Mouse (Mus musculus) MEL (cell line): ENCODE measurements around the gene Gale. TPM values are rescaled to one million over a fixed set of nuclear protein-coding genes. Genes with fewer than 3 reads are reported as not detected.

Experiments
- DNase-seq: peaks from one replicate; pipeline ENCODE4 v3.0.0; 2011; ENCODE audit warnings: low read depth, low spot score
- H3K27ac ChIP-seq: 2 replicates; pipeline ENCODE4 v1.5.1; 2012; ENCODE audit warnings: low read depth, mild to moderate bottlenecking, control low read depth, low read length, moderate library complexity; ENCODE audit not compliant: control insufficient read depth
- H3K27me3 ChIP-seq, 2 experiments: fragments of 150-350 bp in 1 of 2; sonication (generic) in 1 of 2; 2 replicates each; pipeline ENCODE4 v1.6.1; 2012; ENCODE audit warnings: low read length in 2 of 2, mild to moderate bottlenecking in 2 of 2, improper control_type of control experiment in 1 of 2, moderate library complexity in 1 of 2; ENCODE audit not compliant: insufficient read depth in 2 of 2, control insufficient read depth in 1 of 2
- H3K36me3 ChIP-seq, 2 experiments: 2 replicates each; pipeline ENCODE4 v1.6.1; 2012 to 2014; ENCODE audit warnings: low read length in 2 of 2, improper control_type of control experiment in 1 of 2, inconsistent platforms in 1 of 2, mild to moderate bottlenecking in 1 of 2; ENCODE audit not compliant: insufficient read depth in 2 of 2, control insufficient read depth in 1 of 2
- H3K4me1 ChIP-seq, 2 experiments: fragments of 150-350 bp in 1 of 2; sonication (generic) in 1 of 2; 2 replicates each; pipeline ENCODE4 v1.6.1; 2012; ENCODE audit warnings: low read length in 2 of 2, improper control_type of control experiment in 1 of 2, mild to moderate bottlenecking in 1 of 2; ENCODE audit not compliant: insufficient read depth in 2 of 2, control insufficient read depth in 1 of 2
- H3K4me3 ChIP-seq, 2 experiments: fragments of 150-350 bp in 1 of 2; sonication (generic) in 1 of 2; 2 replicates each; pipeline ENCODE4 v1.5.1; 2012; ENCODE audit warnings: low read depth in 2 of 2, low read length in 2 of 2, mild to moderate bottlenecking in 2 of 2, moderate library complexity in 2 of 2, control low read depth in 1 of 2, improper control_type of control experiment in 1 of 2; ENCODE audit not compliant: control insufficient read depth in 1 of 2, insufficient read depth in 1 of 2
- H3K79me2 ChIP-seq: 2 replicates; pipeline ENCODE4 v1.6.1; 2012; ENCODE audit warnings: mild to moderate bottlenecking, low read length, moderate library complexity; ENCODE audit not compliant: control insufficient read depth, poor library complexity, insufficient read depth
- H3K9ac ChIP-seq: 2 replicates; pipeline ENCODE4 v1.6.1; 2012; ENCODE audit warnings: low read depth, mild to moderate bottlenecking, control low read depth, low read length, moderate library complexity; ENCODE audit not compliant: control insufficient read depth, poor library complexity, severe bottlenecking
- H3K9me3 ChIP-seq: fragments of 150-350 bp; sonication (generic); replicated peaks from 2 replicates; pipeline ENCODE4 v1.6.1; 2012; ENCODE audit warnings: mild to moderate bottlenecking, low read length, improper control_type of control experiment, moderate library complexity; ENCODE audit not compliant: insufficient read depth
- CHD1 ChIP-seq: IDR thresholded peaks from 2 replicates; pipeline ENCODE4 v1.6.1; 2012; ENCODE audit warnings: low read depth, mild to moderate bottlenecking, inconsistent platforms, low read length, improper control_type of control experiment
- CHD2 ChIP-seq: IDR thresholded peaks from 2 replicates; pipeline ENCODE4 v1.6.1; 2011; ENCODE audit warnings: low read length, improper control_type of control experiment
- ELF1 ChIP-seq: IDR thresholded peaks from 2 replicates; pipeline ENCODE4 v1.6.1; 2014; ENCODE audit warnings: low read depth, mild to moderate bottlenecking, inconsistent platforms, low read length, improper control_type of control experiment, moderate library complexity
- EP300 ChIP-seq, 2 experiments: IDR thresholded peaks; 2 replicates each; pipeline ENCODE4 v1.6.1; 2011; ENCODE audit warnings: improper control_type of control experiment in 2 of 2, low read length in 2 of 2, low read depth in 1 of 2, mild to moderate bottlenecking in 1 of 2
- GABPA ChIP-seq: IDR thresholded peaks from 2 replicates; pipeline ENCODE4 v1.6.1; 2012; ENCODE audit warnings: low read depth, mild to moderate bottlenecking, inconsistent platforms, low read length, improper control_type of control experiment, moderate library complexity
- JUND ChIP-seq: IDR thresholded peaks from 2 replicates; pipeline ENCODE4 v1.6.1; 2011; ENCODE audit warnings: low read depth, mild to moderate bottlenecking, improper control_type of control experiment, low read length
- MAFK ChIP-seq: IDR thresholded peaks from 2 replicates; pipeline ENCODE4 v1.6.1; 2011; ENCODE audit warnings: low read depth, mild to moderate bottlenecking, low read length, improper control_type of control experiment, borderline replicate concordance
- MAX ChIP-seq: IDR thresholded peaks from 2 replicates; pipeline ENCODE4 v1.6.1; 2011; ENCODE audit warnings: low read length, improper control_type of control experiment
- MAZ ChIP-seq: IDR thresholded peaks from 2 replicates; pipeline ENCODE4 v1.6.1; 2012; ENCODE audit warnings: low read depth, mild to moderate bottlenecking, inconsistent platforms, low read length, improper control_type of control experiment
- MXI1 ChIP-seq: IDR thresholded peaks from 2 replicates; pipeline ENCODE4 v1.6.1; 2011; ENCODE audit warnings: mild to moderate bottlenecking, low read depth, low read length, improper control_type of control experiment
- MYB ChIP-seq: IDR thresholded peaks from 2 replicates; pipeline ENCODE4 v1.6.1; 2011; ENCODE audit warnings: mild to moderate bottlenecking, low read depth, low read length, improper control_type of control experiment
- MYC ChIP-seq: IDR thresholded peaks from 2 replicates; pipeline ENCODE4 v1.6.1; 2011; ENCODE audit warnings: low read depth, mild to moderate bottlenecking, low read length, improper control_type of control experiment, moderate library complexity
- NRF1 ChIP-seq: IDR thresholded peaks from 2 replicates; pipeline ENCODE4 v1.6.1; 2014; ENCODE audit warnings: low read depth, mild to moderate bottlenecking, inconsistent platforms, low read length, improper control_type of control experiment, moderate library complexity; ENCODE audit not compliant: poor library complexity, insufficient read depth, severe bottlenecking
- RAD21 ChIP-seq: IDR thresholded peaks from 2 replicates; pipeline ENCODE4 v1.6.1; 2011; ENCODE audit warnings: mild to moderate bottlenecking, low read depth, low read length, improper control_type of control experiment
- RCOR1 ChIP-seq: IDR thresholded peaks from 2 replicates; pipeline ENCODE4 v1.6.1; 2012; ENCODE audit warnings: low read depth, mild to moderate bottlenecking, inconsistent platforms, low read length, improper control_type of control experiment
- SIN3A ChIP-seq: IDR thresholded peaks from 2 replicates; pipeline ENCODE4 v1.6.1; 2012; ENCODE audit warnings: low read length, improper control_type of control experiment, inconsistent platforms
- TAL1 ChIP-seq: IDR thresholded peaks from 2 replicates; pipeline ENCODE4 v1.6.1; 2012; ENCODE audit warnings: mild to moderate bottlenecking, inconsistent platforms, low read length, moderate library complexity, mixed read lengths
- TBP ChIP-seq: IDR thresholded peaks from 2 replicates; pipeline ENCODE4 v1.8.0; 2011; ENCODE audit warnings: low read depth, low read length, improper control_type of control experiment
- USF1 ChIP-seq: IDR thresholded peaks from 2 replicates; pipeline ENCODE4 v1.6.1; 2014; ENCODE audit warnings: low read depth, mild to moderate bottlenecking, inconsistent platforms, low read length, improper control_type of control experiment, moderate library complexity
- ZC3H11A ChIP-seq: IDR thresholded peaks from 2 replicates; pipeline ENCODE4 v1.6.1; 2012; ENCODE audit warnings: low read depth, mild to moderate bottlenecking, inconsistent platforms, low read length, improper control_type of control experiment
- ZMIZ1 ChIP-seq: IDR thresholded peaks from 2 replicates; pipeline ENCODE4 v1.6.1; 2012; ENCODE audit warnings: low read depth, mild to moderate bottlenecking, inconsistent platforms, low read length, improper control_type of control experiment, moderate library complexity
- ZNF384 ChIP-seq: IDR thresholded peaks from 2 replicates; pipeline ENCODE4 v1.6.1; 2012; ENCODE audit warnings: low read depth, mild to moderate bottlenecking, inconsistent platforms, low read length, improper control_type of control experiment
- polyA plus RNA-seq, 2 experiments: library from polyadenylated mRNA; stranded (reverse) in 1 of 2; unstranded in 1 of 2; fragments of >175 nt in 1 of 2; fragments of >200 nt in 1 of 2; gene quantifications; 2 replicates each; pipeline versions ENCODE4 v1.2.1 to v1.2.4; 2012; ENCODE audit warnings: low replicate concordance in 2 of 2, low read depth in 1 of 2; ENCODE audit not compliant: insufficient read length in 2 of 2, insufficient read depth in 1 of 2, missing spikeins in 1 of 2
- total RNA-seq: library from RNA; depleted of rRNA; stranded (reverse); fragments of 300-350 nt; gene quantifications from 2 replicates; pipeline ENCODE4 v1.2.3, GENCODE M21; 2012

The Gale gene
- total and polyA plus RNA-seq, 3 experiments, result 24.5 to 31.2 TPM; not detected in 1

- Histone ChIP-seq H3K4me3 (peak overlapping the region; percentile 77 to 98), H3K27me3 (no peaks in the 10 kb centered on the region), H3K9ac (peak overlapping the region; percentile 91), H3K9me3 (no peaks in the 10 kb centered on the region), H3K27ac (peak overlapping the region; percentile 28), H3K79me2 (peaks cover 11% of the 10 kb centered on the region), H3K4me1 (peaks cover 9 to 36% of the 10 kb centered on the region in 2 experiments), H3K36me3 (peaks cover 0 to 26% of the 10 kb centered on the region in 2 experiments; a peak in 2 of 4 replicates)
- TF ChIP-seq ZC3H11A (no peak), MAFK (no peak), MXI1 (0 out of 2 replicates have a peak, but pooled peaks have one; percentile 10)
- peak; percentile 54 for DNase-seq
These were observed 42.0 kb upstream of the Gale start for GRCm38 (mm10) chr4:135921257-135922120.

- TF ChIP-seq GABPA, result no peak
- 0 out of 2 replicates have a peak, but pooled peaks have one; percentile 40 for TF ChIP-seq ZNF384
- no peak for TF ChIP-seq MYB
- no peak; the same call in 1 of the 2 replicates for TF ChIP-seq MXI1
- no peak for TF ChIP-seq MAX
- TF ChIP-seq RAD21, result no peak
- TF ChIP-seq EP300 (IDR thresholded peaks at IDR 0.05; ENCODE audit: low read depth in 1 of 2, low read length in 2 of 2), result no peak
- TF ChIP-seq SIN3A, result 0 out of 2 replicates have a peak, but pooled peaks have one; percentile 34
- no peak for TF ChIP-seq NRF1
- TF ChIP-seq ELF1, result no peak
- no peak for TF ChIP-seq MAFK
- no peak for TF ChIP-seq RCOR1
- TF ChIP-seq MYC, result no peak
- TF ChIP-seq TAL1, result no peak
- no peak for TF ChIP-seq USF1
- peak; percentile 66 for TF ChIP-seq TBP
- no peak for TF ChIP-seq CHD2
- no peak for TF ChIP-seq JUND
- no peak for TF ChIP-seq MAZ
- TF ChIP-seq CHD1, result 0 out of 2 replicates have a peak, but pooled peaks have one; percentile 52
- no peak for TF ChIP-seq ZMIZ1
- H3K27ac ChIP-seq, result no peak overlapping the region
- peaks cover 11% of the 10 kb centered on the region for H3K79me2 ChIP-seq
- H3K9me3 ChIP-seq, result no peaks in the 10 kb centered on the region
- H3K9ac ChIP-seq, result no peak overlapping the region; the same call in 1 of the 2 replicates
- DNase-seq, result no peak
- H3K4me3 ChIP-seq, result peak overlapping the region in 1 of 2 experiments; percentile 77; a peak in 3 of 4 replicates
- peaks cover 0 to 30% of the 10 kb centered on the region in 2 experiments; a peak in 2 of 4 replicates for H3K36me3 ChIP-seq
- H3K4me1 ChIP-seq, result peaks cover 11 to 41% of the 10 kb centered on the region in 2 experiments
- no peaks in the 10 kb centered on the region for H3K27me3 ChIP-seq
These were observed 41.3 kb upstream of the Gale start for GRCm38 (mm10) chr4:135922190-135922589.
